Mouse (Mus musculus) bone marrow macrophage, adult 2 months (primary cell): ENCODE measurements around the gene Ddost.

ENCODE experiments used
- CTCF ChIP-seq: IDR thresholded peaks from 2 replicates; pipeline ENCODE4 v1.5.1; 2012; ENCODE audit warnings: low read depth, mild to moderate bottlenecking, low read length, moderate library complexity
- POLR2A ChIP-seq: IDR thresholded peaks from 2 replicates; pipeline ENCODE4 v1.6.1; 2012; ENCODE audit warnings: mild to moderate bottlenecking, low read depth, low read length, borderline replicate concordance

GRCm38 (mm10) chr4:138307025-138307424 lies 2.5 kb downstream of the Ddost start:
- TF ChIP-seq POLR2A (no peak), CTCF (no peak)
